Mouse (Mus musculus): ENCODE data around the gene Chrna1. TPM values are rescaled to one million over a fixed set of nuclear protein-coding genes. Genes with fewer than 3 reads are reported as not detected.

Gene Chrna1
- polyA plus RNA-seq (2014; fragmentation: Nextera tagmentation; extraction: Ambion mirVana): 0.18 and 0.20 TPM in 2 replicates

GRCm38 (mm10) chr2:73580166-73580565, at the start of gene Chrna1:
Chrna1 (minus strand) TSS chr2:73580338.
- Histone ChIP-seq H3K36me3 (ENCODE audit: control insufficient read depth, insufficient read depth, low read length) (no peaks in the 10 kb centered on the region), H3K9me3 (ENCODE audit: control insufficient read depth, low read length) (no peaks in the 10 kb centered on the region), H3K9ac (replicated peaks; ENCODE audit: low read length) (no peak within 1 kb of the TSS), H3K4me1 (ENCODE audit: control insufficient read depth, insufficient read depth, low read length) (peaks cover 2% of the 10 kb centered on the region; the same call in 1 of the 2 replicates), H3K4me2 (ENCODE audit: low read length) (no peak within 1 kb of the TSS), H3K4me3 (replicated peaks; ENCODE audit: low read depth, low read length) (no peak within 1 kb of the TSS), H3K27ac (replicated peaks; ENCODE audit: low read depth, low read length) (no peak within 1 kb of the TSS), H3K27me3 (ENCODE audit: control insufficient read depth, insufficient read depth, low read length) (no peaks in the 10 kb centered on the region)
- ATAC-seq (ENCODE audit: low FRiP score, low TSS enrichment) (no peak), DNase-seq (no peak)
- WGBS: 88% methylated on average over 9 of the region's 9 CpGs

- WGBS: 95% methylated on average over 4 of the region's 4 CpGs
- H3K27ac ChIP-seq (replicated peaks; ENCODE audit: low read depth, low read length): no peak overlapping the region
- no peak for ATAC-seq (ENCODE audit: low FRiP score, low TSS enrichment)
- no peak overlapping the region for H3K4me3 ChIP-seq (replicated peaks; ENCODE audit: low read depth, low read length)
- H3K36me3 ChIP-seq (ENCODE audit: control insufficient read depth, insufficient read depth, low read length): peaks cover 50% of the 10 kb centered on the region
- no peak for DNase-seq
- no peaks in the 10 kb centered on the region for H3K4me1 ChIP-seq (ENCODE audit: control insufficient read depth, insufficient read depth, low read length)
- H3K9ac ChIP-seq (replicated peaks; ENCODE audit: low read length): no peak overlapping the region
- H3K4me2 ChIP-seq (ENCODE audit: low read length): no peak overlapping the region
- H3K27me3 ChIP-seq (ENCODE audit: control insufficient read depth, insufficient read depth, low read length): no peaks in the 10 kb centered on the region
- H3K9me3 ChIP-seq (ENCODE audit: control insufficient read depth, low read length): no peaks in the 10 kb centered on the region
Observed at GRCm38 (mm10) chr2:73618486-73619052, 38.4 kb upstream of the Chrna1 start.

GRCm38 (mm10) chr2:73616434-73617057, 36.4 kb upstream of the Chrna1 start:
- H3K4me3 ChIP-seq (replicated peaks; ENCODE audit: low read depth, low read length): no peak overlapping the region
- ATAC-seq (ENCODE audit: low FRiP score, low TSS enrichment) (no peak), DNase-seq (no peak)
- peaks cover 46% of the 10 kb centered on the region for H3K36me3 ChIP-seq (ENCODE audit: control insufficient read depth, insufficient read depth, low read length)
- 85% methylated on average over 17 of the region's 17 CpGs for WGBS
- no peaks in the 10 kb centered on the region for H3K9me3 ChIP-seq (ENCODE audit: control insufficient read depth, low read length)
- no peaks in the 10 kb centered on the region for H3K4me1 ChIP-seq (ENCODE audit: control insufficient read depth, insufficient read depth, low read length)
- H3K27me3 ChIP-seq (ENCODE audit: control insufficient read depth, insufficient read depth, low read length): no peaks in the 10 kb centered on the region
- no peak overlapping the region for H3K4me2 ChIP-seq (ENCODE audit: low read length)
- no peak overlapping the region for H3K9ac ChIP-seq (replicated peaks; ENCODE audit: low read length)
- H3K27ac ChIP-seq (replicated peaks; ENCODE audit: low read depth, low read length): no peak overlapping the region

- Histone ChIP-seq H3K4me3 (replicated peaks; ENCODE audit: low read depth, low read length) (no peak overlapping the region), H3K27ac (replicated peaks; ENCODE audit: low read depth, low read length) (no peak overlapping the region), H3K4me2 (ENCODE audit: low read length) (no peak overlapping the region), H3K27me3 (ENCODE audit: control insufficient read depth, insufficient read depth, low read length) (no peaks in the 10 kb centered on the region), H3K9me3 (ENCODE audit: control insufficient read depth, low read length) (no peaks in the 10 kb centered on the region), H3K36me3 (ENCODE audit: control insufficient read depth, insufficient read depth, low read length) (peaks cover 51% of the 10 kb centered on the region), H3K9ac (replicated peaks; ENCODE audit: low read length) (no peak overlapping the region), H3K4me1 (ENCODE audit: control insufficient read depth, insufficient read depth, low read length) (no peaks in the 10 kb centered on the region)
- ATAC-seq (ENCODE audit: low FRiP score, low TSS enrichment) (no peak), DNase-seq (no peak)
- 91% methylated on average over 5 of the region's 5 CpGs for WGBS
Observed at GRCm38 (mm10) chr2:73615456-73615855, 35.3 kb upstream of the Chrna1 start.

GRCm38 (mm10) chr2:73614303-73614702, 34.2 kb upstream of the Chrna1 start:
- Histone ChIP-seq H3K4me1 (ENCODE audit: control insufficient read depth, insufficient read depth, low read length) (no peaks in the 10 kb centered on the region), H3K36me3 (ENCODE audit: control insufficient read depth, insufficient read depth, low read length) (peaks cover 51% of the 10 kb centered on the region), H3K9ac (replicated peaks; ENCODE audit: low read length) (no peak overlapping the region), H3K9me3 (ENCODE audit: control insufficient read depth, low read length) (no peaks in the 10 kb centered on the region), H3K4me2 (ENCODE audit: low read length) (no peak overlapping the region), H3K4me3 (replicated peaks; ENCODE audit: low read depth, low read length) (no peak overlapping the region), H3K27ac (replicated peaks; ENCODE audit: low read depth, low read length) (no peak overlapping the region), H3K27me3 (ENCODE audit: control insufficient read depth, insufficient read depth, low read length) (no peaks in the 10 kb centered on the region)
- no peak for DNase-seq
- ATAC-seq (ENCODE audit: low FRiP score, low TSS enrichment): no peak
- WGBS: 94% methylated on average over 8 of the region's 8 CpGs

- Histone ChIP-seq H3K4me1 (ENCODE audit: control insufficient read depth, insufficient read depth, low read length) (no peaks in the 10 kb centered on the region), H3K27ac (replicated peaks; ENCODE audit: low read depth, low read length) (no peak overlapping the region), H3K4me2 (ENCODE audit: low read length) (no peak overlapping the region), H3K36me3 (ENCODE audit: control insufficient read depth, insufficient read depth, low read length) (peaks cover 45% of the 10 kb centered on the region), H3K9ac (replicated peaks; ENCODE audit: low read length) (no peak overlapping the region), H3K4me3 (replicated peaks; ENCODE audit: low read depth, low read length) (no peak overlapping the region), H3K27me3 (ENCODE audit: control insufficient read depth, insufficient read depth, low read length) (no peaks in the 10 kb centered on the region), H3K9me3 (ENCODE audit: control insufficient read depth, low read length) (no peaks in the 10 kb centered on the region)
- WGBS: 96% methylated on average over 7 of the region's 7 CpGs
- ATAC-seq (ENCODE audit: low FRiP score, low TSS enrichment) (no peak), DNase-seq (no peak)
Observed at GRCm38 (mm10) chr2:73612941-73613340, 32.8 kb upstream of the Chrna1 start.

- Histone ChIP-seq H3K27ac (replicated peaks; ENCODE audit: low read depth, low read length) (no peak overlapping the region), H3K4me3 (replicated peaks; ENCODE audit: low read depth, low read length) (no peak overlapping the region), H3K27me3 (ENCODE audit: control insufficient read depth, insufficient read depth, low read length) (no peaks in the 10 kb centered on the region), H3K4me1 (ENCODE audit: control insufficient read depth, insufficient read depth, low read length) (no peaks in the 10 kb centered on the region), H3K36me3 (ENCODE audit: control insufficient read depth, insufficient read depth, low read length) (peaks cover 41% of the 10 kb centered on the region), H3K4me2 (ENCODE audit: low read length) (no peak overlapping the region), H3K9ac (replicated peaks; ENCODE audit: low read length) (no peak overlapping the region), H3K9me3 (ENCODE audit: control insufficient read depth, low read length) (no peaks in the 10 kb centered on the region)
- DNase-seq (no peak), ATAC-seq (ENCODE audit: low FRiP score, low TSS enrichment) (no peak)
- WGBS: 97% methylated on average over 6 of the region's 6 CpGs
Observed at GRCm38 (mm10) chr2:73612367-73612914, 32.3 kb upstream of the Chrna1 start.

GRCm38 (mm10) chr2:73611798-73612197, 31.7 kb upstream of the Chrna1 start:
- Histone ChIP-seq H3K4me2 (ENCODE audit: low read length) (no peak overlapping the region), H3K36me3 (ENCODE audit: control insufficient read depth, insufficient read depth, low read length) (peaks cover 38% of the 10 kb centered on the region), H3K27me3 (ENCODE audit: control insufficient read depth, insufficient read depth, low read length) (no peaks in the 10 kb centered on the region), H3K9me3 (ENCODE audit: control insufficient read depth, low read length) (no peaks in the 10 kb centered on the region), H3K4me1 (ENCODE audit: control insufficient read depth, insufficient read depth, low read length) (no peaks in the 10 kb centered on the region), H3K4me3 (replicated peaks; ENCODE audit: low read depth, low read length) (no peak overlapping the region), H3K27ac (replicated peaks; ENCODE audit: low read depth, low read length) (no peak overlapping the region), H3K9ac (replicated peaks; ENCODE audit: low read length) (no peak overlapping the region)
- no peak for ATAC-seq (ENCODE audit: low FRiP score, low TSS enrichment)
- no peak for DNase-seq
- WGBS: 90% methylated on average over 6 of the region's 6 CpGs

- Histone ChIP-seq H3K9me3 (ENCODE audit: control insufficient read depth, low read length) (no peaks in the 10 kb centered on the region), H3K9ac (replicated peaks; ENCODE audit: low read length) (no peak overlapping the region), H3K4me1 (ENCODE audit: control insufficient read depth, insufficient read depth, low read length) (0 out of 2 replicates have a peak, but pooled peaks cover 5% of the 10 kb centered on the region), H3K4me2 (ENCODE audit: low read length) (no peak overlapping the region), H3K27ac (replicated peaks; ENCODE audit: low read depth, low read length) (no peak overlapping the region), H3K36me3 (ENCODE audit: control insufficient read depth, insufficient read depth, low read length) (peaks cover 28% of the 10 kb centered on the region), H3K27me3 (ENCODE audit: control insufficient read depth, insufficient read depth, low read length) (no peaks in the 10 kb centered on the region), H3K4me3 (replicated peaks; ENCODE audit: low read depth, low read length) (no peak overlapping the region)
- DNase-seq (no peak), ATAC-seq (ENCODE audit: low FRiP score, low TSS enrichment) (no peak)
- 93% methylated on average over 3 of the region's 3 CpGs for WGBS
Observed at GRCm38 (mm10) chr2:73609724-73610210, 29.6 kb upstream of the Chrna1 start.
